Mouse (Mus musculus): ENCODE measurements around the gene Kcnj15.

DNA sequence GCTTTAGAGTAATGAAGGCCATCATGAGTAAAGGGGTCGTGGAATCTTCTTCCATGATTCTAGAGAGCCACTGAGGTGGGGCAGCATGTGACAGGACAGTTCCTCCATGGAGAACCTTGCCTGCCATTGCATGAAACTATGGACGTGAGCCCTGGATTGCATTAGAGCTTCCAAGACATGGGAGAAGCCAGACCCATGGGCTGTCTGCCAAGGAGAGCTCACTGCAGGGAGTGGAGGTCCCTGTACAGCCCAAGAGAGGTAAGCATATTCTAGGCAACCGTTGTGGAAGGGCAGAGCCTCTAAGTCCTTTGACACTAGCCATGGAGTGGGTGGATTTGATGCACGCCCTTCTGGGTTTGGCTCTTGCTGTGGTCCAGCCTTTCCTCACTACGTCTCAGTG is 40.5 kb upstream of the Kcnj15 start:
- TF ChIP-seq GATA1 (IDR thresholded peaks at IDR 0.05; ENCODE audit: borderline replicate concordance, low read length) (no peak), FLI1 (IDR thresholded peaks at IDR 0.05; ENCODE audit: low read length) (no peak)
